Mouse (Mus musculus) megakaryocyte progenitor cell, adult 5-6 weeks (primary cell): Measurements from ENCODE around the gene Lif. TPM values are rescaled to one million over a fixed set of nuclear protein-coding genes. Genes with fewer than 3 reads are reported as not detected.

Experiments
- ATAC-seq: replicated peaks from 2 replicates; pipeline ENCODE4 v1.8.0; 2016; ENCODE audit warnings: mild to moderate bottlenecking, moderate TSS enrichment, inconsistent platforms; ENCODE audit not compliant: poor library complexity
- total RNA-seq, 2 experiments: library from RNA; stranded (forward) in 1 of 2; stranded (reverse) in 1 of 2; fragments of 157-497, 149-512 nt in 1 of 2; fragments of 200-1000 nt in 1 of 2; gene quantifications; 2 replicates each; pipeline versions ENCODE4 v1.2.3 to v1.2.4; 2015 to 2017

Lif gene
- total RNA-seq (2015) (0.12 and 1.4 TPM in 2 replicates), total RNA-seq (2017) (0.20 and 0.37 TPM in 2 replicates)

- no peak for ATAC-seq
These were observed at the start of gene Lif for GRCm38 (mm10) chr11:4256846-4257607. Gene Lif, plus strand, starts transcription at chr11:4257557.

- ATAC-seq = no peak
These were observed 49.7 kb upstream of the Lif start for GRCm38 (mm10) chr11:4207655-4208054.

- ATAC-seq = peak; percentile 71
These were observed 47.8 kb upstream of the Lif start for GRCm38 (mm10) chr11:4209556-4209955.

GRCm38 (mm10) chr11:4210786-4211185 lies 46.6 kb upstream of the Lif start:
- no peak for ATAC-seq

- ATAC-seq = no peak
These were observed 44.2 kb upstream of the Lif start for GRCm38 (mm10) chr11:4213107-4213506.

GRCm38 (mm10) chr11:4214572-4214971 lies 42.8 kb upstream of the Lif start:
- no peak for ATAC-seq

GRCm38 (mm10) chr11:4215061-4215460 lies 42.3 kb upstream of the Lif start:
- no peak for ATAC-seq

- ATAC-seq = no peak
These were observed 40.9 kb upstream of the Lif start for GRCm38 (mm10) chr11:4216248-4217000.

GRCm38 (mm10) chr11:4217914-4218629 lies 39.3 kb upstream of the Lif start, which contains the start of gene Castor1:
Gene Castor1, plus strand, starts transcription at chr11:4218225.
- peak; percentile 87 for ATAC-seq

- no peak for ATAC-seq
These were observed 38.7 kb upstream of the Lif start for GRCm38 (mm10) chr11:4218637-4219036.

GRCm38 (mm10) chr11:4219317-4219751 lies 38.0 kb upstream of the Lif start:
- ATAC-seq = no peak

GRCm38 (mm10) chr11:4219908-4220307 lies 37.4 kb upstream of the Lif start:
- no peak for ATAC-seq

GRCm38 (mm10) chr11:4220443-4221400 lies 36.6 kb upstream of the Lif start:
- peak; percentile 60 for ATAC-seq

GRCm38 (mm10) chr11:4222046-4222950 lies 35.1 kb upstream of the Lif start:
- ATAC-seq = no peak

GRCm38 (mm10) chr11:4223393-4224188 lies 33.8 kb upstream of the Lif start:
- ATAC-seq = peak; percentile 50

GRCm38 (mm10) chr11:4224223-4224622 lies 33.1 kb upstream of the Lif start:
- no peak for ATAC-seq

GRCm38 (mm10) chr11:4226569-4227325 lies 30.6 kb upstream of the Lif start:
- no peak for ATAC-seq

GRCm38 (mm10) chr11:4228463-4228862 lies 28.9 kb upstream of the Lif start:
- ATAC-seq = no peak
